Mouse (Mus musculus) frontal cortex, postnatal 36 days (tissue): ENCODE measurements at regions not wholly inside any gene's neighbourhood (a gene's known extent, or its start where the extent isn't known, plus 50 kb on each side); places are given as distances from the start of the nearest gene placed in this dataset.

ENCODE experiments used
- DNase-seq, 2 experiments: peaks; one replicate each; pipeline ENCODE4 v3.0.0; 2022; ENCODE audit warnings: low spot score in 2 of 2

- peak; percentile 9 to 35 for DNase-seq
These were observed 828.1 kb downstream of the Gm10330 start for GRCm38 (mm10) chr12:22951956-22952355.

GRCm38 (mm10) chr12:22906156-22906555, 873.9 kb downstream of the Gm10330 start:
- peak; percentile 1 for DNase-seq
